Mouse (Mus musculus): ENCODE data around the gene Rsph1.

Rsph1 gene

GRCm38 (mm10) chr17:31304895-31305775 is 28.0 kb upstream of the Rsph1 start:
- in situ Hi-C loops (cut with MboI, MseI), result no loop called here

DNA sequence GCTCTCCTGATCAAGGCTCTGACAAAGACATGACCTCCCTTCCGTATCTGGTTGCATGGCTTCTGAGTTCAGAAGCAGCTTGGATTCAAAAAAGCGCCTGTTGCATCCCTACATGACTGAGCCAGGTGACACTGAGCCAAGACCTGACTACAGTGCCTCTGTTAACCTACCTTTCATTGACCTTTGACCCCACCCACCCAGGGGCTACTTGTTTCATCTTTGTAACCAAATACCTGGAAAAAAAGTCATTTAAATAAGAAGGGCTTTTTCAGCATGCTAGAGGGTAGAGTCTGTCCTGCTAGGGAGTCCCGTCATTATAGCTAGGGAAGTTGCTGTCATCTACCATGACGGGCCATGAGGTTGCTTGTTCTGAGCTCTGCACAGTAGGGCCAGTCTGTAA is 26.2 kb upstream of the Rsph1 start:
- in situ Hi-C loops (cut with MboI, MseI), result no loop called here

DNA sequence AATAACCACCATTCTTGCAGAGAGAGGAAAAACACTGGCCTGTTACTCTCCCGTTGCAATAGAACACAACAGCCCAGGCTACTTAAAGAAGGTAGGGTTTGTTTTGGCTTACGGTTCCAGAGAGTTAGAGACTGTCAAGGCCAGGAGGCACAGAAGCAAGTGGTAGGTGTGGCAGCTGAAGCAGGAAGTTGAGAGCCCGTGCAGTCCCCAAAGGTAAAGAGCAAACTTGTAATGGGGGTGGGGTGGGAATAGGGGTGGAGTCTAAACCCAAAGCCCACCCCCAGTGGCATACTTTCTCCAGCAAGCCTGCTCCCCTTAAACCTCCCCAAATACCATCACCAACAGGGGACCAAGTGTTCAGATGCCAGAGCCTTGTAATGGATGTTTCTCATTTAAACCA is 23.6 kb upstream of the Rsph1 start:
- in situ Hi-C loops (cut with MboI, MseI), result no loop called here

DNA sequence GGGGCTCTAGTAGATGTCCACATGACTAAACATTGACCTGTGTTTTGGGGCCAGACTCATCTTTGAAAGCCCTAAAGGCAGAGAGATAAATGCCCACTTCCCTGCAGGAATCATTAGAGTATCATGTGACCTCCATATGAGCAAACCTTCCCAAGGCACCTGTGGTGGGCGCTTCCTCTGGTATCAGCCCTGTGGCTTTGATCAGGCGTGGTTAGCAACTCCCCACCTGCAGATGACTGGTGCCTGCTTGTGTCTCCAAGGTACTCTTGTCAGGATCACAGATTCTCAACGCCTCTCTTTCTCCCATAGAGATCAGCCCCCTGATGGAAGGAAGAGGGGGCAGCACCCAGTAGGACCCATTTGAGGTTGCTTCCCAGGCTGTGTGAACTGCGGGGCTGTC is 22.8 kb upstream of the Rsph1 start:
- in situ Hi-C loops (cut with MboI, MseI), result no loop called here

- in situ Hi-C loops (cut with MboI, MseI), result no loop called here
Observed at GRCm38 (mm10) chr17:31298419-31299209, 21.4 kb upstream of the Rsph1 start.

DNA sequence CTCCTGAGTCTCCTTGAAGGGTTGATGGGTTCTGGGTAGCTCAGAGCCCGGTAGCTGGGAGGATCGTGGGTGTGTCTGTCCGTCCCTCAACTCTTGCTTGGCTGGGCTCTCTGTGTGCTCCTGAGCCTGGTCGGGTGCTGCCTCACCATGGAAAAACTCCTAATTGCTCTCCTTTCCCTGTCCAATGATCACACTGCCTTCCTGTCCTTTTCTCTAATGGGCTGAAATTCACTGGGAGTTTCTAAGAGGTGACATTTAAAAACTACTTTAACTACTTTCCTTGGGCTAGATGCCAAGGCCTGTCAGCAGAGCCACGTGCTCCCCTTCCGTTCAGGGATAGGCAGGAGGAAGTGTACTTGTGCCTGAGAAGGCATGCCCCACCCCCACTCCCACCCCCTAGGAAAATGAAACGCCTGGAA is 20.3 kb upstream of the Rsph1 start:
- in situ Hi-C loops (cut with MboI, MseI), result no loop called here

GRCm38 (mm10) chr17:31295892-31296781 is 19.0 kb upstream of the Rsph1 start:
- in situ Hi-C loops (cut with MboI, MseI), result no loop called here

GRCm38 (mm10) chr17:31295215-31295891 is 18.2 kb upstream of the Rsph1 start:
- in situ Hi-C loops (cut with MboI, MseI), result no loop called here

DNA sequence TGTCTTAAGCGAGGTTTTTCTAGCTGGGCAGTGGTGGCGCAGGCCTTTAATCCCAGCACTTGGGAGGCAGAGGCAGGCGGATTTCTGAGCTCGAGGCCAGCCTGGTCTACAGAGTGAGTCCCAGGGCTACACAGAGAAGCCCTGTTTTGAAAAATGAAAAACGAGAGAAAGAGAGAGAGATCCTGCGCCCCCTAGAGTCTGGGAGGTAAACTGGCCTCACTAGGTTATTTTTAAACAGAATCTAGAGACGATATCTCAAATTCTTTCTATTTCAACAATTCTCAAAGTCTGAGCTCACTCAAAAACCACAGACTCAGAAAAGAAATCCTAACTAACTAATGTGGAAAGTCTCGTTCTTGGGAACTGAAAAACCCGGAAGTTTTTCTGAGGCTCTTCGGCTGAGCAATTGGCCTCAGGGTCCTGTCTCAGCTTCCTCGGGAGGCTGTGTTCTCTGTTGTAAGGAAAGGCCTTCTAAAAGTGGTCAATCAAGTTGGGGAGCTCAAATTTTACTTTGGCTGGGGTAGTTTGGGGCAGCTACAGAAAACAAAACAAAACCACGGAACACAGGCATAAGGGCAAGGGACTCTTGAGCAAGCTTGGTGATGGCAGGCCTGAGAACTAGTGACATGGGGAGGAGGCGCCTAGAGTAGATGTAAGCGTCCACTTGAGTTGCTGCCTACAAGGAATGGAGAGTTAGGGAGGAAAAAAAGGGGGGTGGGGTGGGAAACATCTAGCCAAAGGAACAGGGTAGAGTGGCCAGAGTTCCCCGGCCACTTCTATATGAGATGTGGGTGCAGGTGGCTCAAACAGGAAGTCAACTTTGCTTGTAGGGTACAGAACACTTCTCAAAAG is 17.4 kb upstream of the Rsph1 start:
- in situ Hi-C loops (cut with MboI, MseI), result no loop called here

DNA sequence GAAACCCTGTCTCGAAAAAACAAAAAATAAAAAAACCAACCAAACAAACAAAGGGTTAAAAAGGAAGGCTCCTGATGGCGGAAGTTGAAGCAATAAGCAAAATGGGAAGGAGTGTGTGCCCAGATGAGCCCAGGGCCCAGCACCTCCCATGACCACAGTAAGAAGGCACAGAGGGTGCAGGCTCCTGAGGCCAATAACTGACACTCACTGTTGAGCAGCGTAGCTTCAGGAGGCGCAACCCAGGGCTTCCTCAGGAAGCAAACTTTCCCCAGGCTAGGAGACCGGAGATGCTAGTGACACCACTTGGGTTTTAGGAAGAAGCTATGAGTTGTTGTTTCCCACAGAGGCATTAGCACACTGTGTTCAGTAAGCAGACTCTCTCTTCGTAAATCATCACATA is 13.7 kb upstream of the Rsph1 start:
- in situ Hi-C loops (cut with MboI, MseI), result no loop called here

GRCm38 (mm10) chr17:31290311-31290710 is 13.1 kb upstream of the Rsph1 start:
- in situ Hi-C loops (cut with MboI, MseI), result no loop called here

- in situ Hi-C loops (cut with MboI, MseI), result no loop called here
Observed at GRCm38 (mm10) chr17:31288999-31289726, 12.0 kb upstream of the Rsph1 start.

GRCm38 (mm10) chr17:31287216-31287615 is 10.0 kb upstream of the Rsph1 start:
- in situ Hi-C loops (cut with MboI, MseI), result no loop called here

- in situ Hi-C loops (cut with MboI, MseI), result no loop called here
Observed at GRCm38 (mm10) chr17:31286492-31286891, 9.3 kb upstream of the Rsph1 start, which contains the start of gene Slc37a1. TSS of gene Slc37a1 (plus strand) at chr17:31286792.

GRCm38 (mm10) chr17:31285867-31286266 is 8.7 kb upstream of the Rsph1 start:
- in situ Hi-C loops (cut with MboI, MseI), result no loop called here

GRCm38 (mm10) chr17:31282687-31283053 is 5.5 kb upstream of the Rsph1 start:
- in situ Hi-C loops (cut with MboI, MseI), result no loop called here

GRCm38 (mm10) chr17:31281830-31282686 is 4.9 kb upstream of the Rsph1 start:
- in situ Hi-C loops (cut with MboI, MseI), result no loop called here

DNA sequence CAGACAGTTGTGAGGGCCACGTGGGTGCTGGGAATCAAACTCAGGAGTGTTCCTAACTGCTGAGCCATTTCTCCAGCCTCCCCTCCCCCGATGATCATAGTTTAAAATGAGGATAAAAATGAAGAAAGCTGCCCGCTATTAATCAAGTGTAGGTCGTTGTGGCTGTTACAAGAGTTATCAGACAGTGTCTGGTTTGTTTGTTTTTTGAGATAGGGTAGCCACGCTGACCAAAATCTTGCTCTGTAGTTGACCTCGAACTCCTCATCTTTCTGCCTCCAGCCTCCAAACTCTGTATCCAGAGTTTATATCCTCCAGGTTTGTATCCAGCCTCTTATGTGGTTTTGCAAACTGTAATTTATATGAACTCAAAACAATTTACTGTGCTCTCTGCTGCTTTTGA is 3.1 kb upstream of the Rsph1 start:
- in situ Hi-C loops (cut with MboI, MseI), result no loop called here

DNA sequence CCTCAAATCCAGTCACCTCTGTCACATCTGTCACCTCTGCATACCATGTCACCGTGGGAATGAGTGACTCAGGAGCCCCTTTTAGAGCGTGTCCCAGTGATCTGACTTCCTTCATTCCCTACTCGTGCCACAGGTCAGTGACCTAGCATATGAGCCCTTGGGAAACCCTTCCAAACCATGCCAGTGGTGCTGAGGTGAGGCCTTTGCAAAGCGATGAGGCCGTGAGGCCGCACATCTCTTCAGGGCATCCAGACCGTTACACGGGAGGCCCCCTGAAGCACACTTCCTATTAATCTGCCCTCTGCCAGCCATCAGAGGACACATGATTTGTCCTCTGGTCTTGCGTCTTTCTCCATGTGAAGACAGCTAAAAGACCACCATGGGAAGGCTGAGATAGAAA is 2.4 kb upstream of the Rsph1 start:
- in situ Hi-C loops (cut with MboI, MseI), result no loop called here

Measured in T-helper 2 cell (primary cell).